Mouse (Mus musculus): Measurements from ENCODE around the gene 4930412O13Rik. TPM values are rescaled to one million over a fixed set of nuclear protein-coding genes. Genes with fewer than 3 reads are reported as not detected.

The 4930412O13Rik gene
- polyA plus RNA-seq, 2 experiments from 2014 or later, result 0.87 TPM; not detected in 1

DNA sequence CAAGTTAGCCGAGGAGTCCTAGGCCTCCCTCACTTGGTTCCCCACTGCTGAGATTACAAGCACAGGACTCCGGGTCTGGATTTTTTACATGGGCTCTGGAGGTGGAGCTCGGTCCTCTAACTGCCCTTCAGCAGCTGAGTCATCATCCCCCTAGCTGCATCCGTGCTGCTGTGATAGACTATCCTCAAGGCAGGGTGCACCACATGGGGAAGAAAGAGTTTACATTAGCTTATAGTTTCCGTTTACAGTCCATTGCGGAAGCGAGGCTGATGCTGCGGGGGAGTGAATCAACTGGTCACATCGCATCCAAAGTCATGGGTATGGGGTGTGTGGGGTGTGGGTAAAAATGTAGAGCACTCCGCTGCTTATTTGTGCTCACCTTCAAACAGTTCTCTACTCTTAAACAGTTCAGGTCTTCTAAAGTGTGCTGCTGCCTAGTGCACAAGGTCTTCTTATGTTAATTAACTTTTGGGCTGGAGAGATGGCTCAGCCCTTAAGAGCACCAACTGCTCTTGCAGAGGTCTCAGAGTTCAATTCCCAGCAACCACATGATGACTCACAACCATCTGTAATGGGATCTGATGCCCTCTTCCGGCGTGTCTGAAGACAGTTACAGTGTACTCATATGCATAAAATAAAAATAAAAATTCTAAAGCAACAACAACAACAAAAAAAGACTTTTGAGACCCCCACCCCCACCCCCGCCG lies 23.0 kb downstream of the 4930412O13Rik start:
- no peak for ATAC-seq

DNA sequence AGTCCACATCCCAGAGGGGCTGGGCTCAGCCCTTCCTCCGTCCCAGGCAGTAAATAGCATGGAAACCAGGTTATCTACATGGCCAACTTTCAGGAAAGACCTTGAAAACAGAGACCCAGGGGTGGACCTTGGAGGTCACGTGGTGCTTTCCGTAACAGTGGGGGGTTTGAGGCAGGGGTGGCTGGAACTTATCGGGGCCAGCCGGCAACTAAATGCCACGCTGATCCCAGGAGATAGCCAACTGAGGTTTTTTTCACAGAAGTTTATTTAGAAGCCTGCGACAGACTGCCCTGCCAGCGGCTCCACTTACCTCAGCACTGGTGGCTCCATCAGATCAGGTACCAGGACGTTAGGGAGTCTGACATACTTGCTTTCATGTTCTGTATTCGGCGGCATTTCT lies 24.9 kb downstream of the 4930412O13Rik start:
- no peak for ATAC-seq

DNA sequence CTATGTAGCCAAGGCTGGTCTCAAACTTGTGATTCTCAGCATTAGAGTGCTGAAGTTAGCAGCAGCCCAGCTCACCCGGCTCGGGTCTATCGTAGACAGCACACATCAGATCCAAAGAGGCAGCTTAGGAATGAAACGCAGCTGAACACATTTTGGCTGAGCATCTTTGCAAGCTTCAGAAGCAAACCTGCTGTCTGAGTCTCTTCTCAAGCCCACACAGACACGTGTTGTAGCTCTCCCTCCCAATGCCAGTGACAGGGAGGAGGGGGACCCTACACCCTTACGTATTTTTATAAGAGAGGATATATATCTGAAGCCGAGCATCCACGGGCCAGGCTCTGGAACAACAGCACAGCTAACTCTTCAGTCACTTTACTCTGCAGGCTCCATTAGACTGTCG lies 36.5 kb downstream of the 4930412O13Rik start:
- no peak for ATAC-seq

GRCm38 (mm10) chr2:9918691-9919471 lies 37.8 kb downstream of the 4930412O13Rik start:
- ATAC-seq, result no peak

DNA sequence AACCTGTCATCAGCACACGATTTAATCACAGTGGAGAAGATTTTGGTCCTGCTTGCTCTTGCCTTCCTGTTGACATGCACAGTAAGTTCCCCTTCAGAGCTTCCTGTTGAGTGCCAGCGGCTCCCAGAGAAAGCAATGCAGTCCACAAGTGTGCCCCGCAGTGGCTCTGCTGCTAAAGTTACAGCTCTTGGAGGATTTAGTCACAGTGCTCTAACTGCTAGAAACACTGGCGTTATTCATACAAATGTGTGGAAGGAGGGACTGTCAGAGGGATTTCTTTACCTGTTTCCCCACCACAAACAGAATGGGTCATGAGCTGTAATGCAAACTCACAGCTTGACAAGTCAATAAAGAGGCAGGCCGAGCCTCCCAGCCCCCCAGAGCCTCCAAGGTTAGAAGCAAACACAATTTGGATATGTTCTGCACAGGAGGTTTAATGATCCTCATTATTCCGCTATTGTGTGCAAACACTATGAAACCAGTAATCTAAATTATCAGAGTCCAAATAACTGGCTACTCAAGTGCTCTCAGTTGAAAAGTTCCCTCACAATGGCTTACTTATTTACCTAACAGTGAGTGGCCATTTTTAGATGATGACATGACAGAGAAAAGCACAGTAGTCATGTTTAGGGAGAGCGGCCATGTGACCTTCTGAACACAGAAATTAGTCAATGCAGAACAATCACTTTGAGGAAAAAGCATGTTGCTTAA lies 45.3 kb downstream of the 4930412O13Rik start:
- peak; percentile 32 for ATAC-seq

- no peak for ATAC-seq
Observed at GRCm38 (mm10) chr2:9926905-9927283, 45.8 kb downstream of the 4930412O13Rik start.

Other genes starting within 250 kb of the 4930412O13Rik start
- gene 9230102O04Rik, start 8.3 kb downstream of the 4930412O13Rik start, polyA plus RNA-seq (2017; shearing (Covaris generic)), result 1 to 10 TPM in 1 of 2 experiments, not detected in 1; 2.0 TPM
- gene Gata3, start 8.8 kb downstream of the 4930412O13Rik start, polyA plus RNA-seq (2017; shearing (Covaris generic)), result 100 to 1,000 TPM; 120 to 138 TPM
- gene Taf3, start 167.3 kb downstream of the 4930412O13Rik start, polyA plus RNA-seq (2017; shearing (Covaris generic)), result 10 to 100 TPM; 13.6 to 15.6 TPM
- gene Atp5c1, start 199.3 kb downstream of the 4930412O13Rik start, polyA plus RNA-seq (2017; shearing (Covaris generic)), result 100 to 1,000 TPM; 659 to 745 TPM
- gene Kin, start 199.3 kb downstream of the 4930412O13Rik start, polyA plus RNA-seq (2017; shearing (Covaris generic)), result 10 to 100 TPM; 28.1 to 34.7 TPM

Data from activated CD4-positive, CD25-positive, alpha-beta regulatory T cell, adult 4 months (primary cell).